Mouse (Mus musculus) spleen, adult 12 weeks (tissue): ENCODE measurements around the gene Mtmr11.
"Not testable (repeated sequence)": the region's sequence is repeated elsewhere in the genome, so short reads cannot be mapped to it uniquely, and the experiment has no call there.

Experiments
- DNase-seq: peaks from one replicate; pipeline ENCODE4 v3.0.0; 2022; ENCODE audit warnings: low spot score

The Mtmr11 gene

DNA sequence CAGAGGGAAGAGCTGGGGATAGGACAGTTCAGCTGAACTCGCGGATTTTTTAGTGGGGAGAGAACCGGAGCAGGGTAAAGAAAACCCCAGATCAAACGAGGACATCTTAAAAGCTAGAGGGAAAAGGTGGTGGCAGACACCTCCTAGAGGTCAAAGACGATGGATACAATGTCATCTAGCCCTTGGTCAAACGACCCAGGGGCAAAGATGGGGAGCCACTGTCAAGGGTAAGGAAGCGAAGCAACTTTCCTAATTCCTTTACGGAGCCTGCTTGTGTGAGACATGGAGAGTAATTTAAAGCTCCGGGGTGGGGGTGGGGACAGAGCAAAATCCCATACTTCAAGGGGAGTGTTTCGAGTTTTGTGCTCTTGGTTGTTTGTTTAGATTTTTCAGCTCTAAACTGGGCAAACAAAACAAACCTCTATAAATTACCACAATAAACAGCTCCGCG is 57.4 kb downstream of the Mtmr11 start:
- peak; percentile 35 for DNase-seq

DNA sequence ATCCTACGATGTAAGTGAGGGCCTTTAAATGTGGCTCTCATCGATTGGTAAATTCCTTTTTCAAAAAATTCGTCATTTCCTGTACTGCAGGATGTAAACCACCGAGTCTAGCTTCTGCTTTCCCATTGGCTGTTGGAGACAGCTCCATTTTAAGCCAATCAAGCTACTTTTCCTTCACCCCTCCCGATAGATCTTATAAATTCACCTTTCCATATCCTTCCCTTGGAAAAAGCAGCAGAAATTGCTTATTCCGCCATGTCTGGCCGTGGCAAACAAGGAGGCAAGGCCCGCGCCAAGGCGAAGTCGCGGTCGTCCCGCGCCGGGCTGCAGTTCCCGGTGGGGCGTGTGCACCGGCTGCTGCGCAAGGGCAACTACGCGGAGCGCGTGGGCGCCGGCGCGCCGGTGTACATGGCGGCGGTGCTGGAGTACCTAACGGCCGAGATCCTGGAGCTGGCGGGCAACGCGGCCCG is 57.9 kb downstream of the Mtmr11 start, which contains the start of the genes Bola1 and Hist2h2ab:
Gene Bola1, minus strand, starts transcription at position 49 of the 470 bp plus-strand sequence.
Gene Hist2h2ab, plus strand, starts transcription at position 205 of the 470 bp plus-strand sequence.
- DNase-seq = peak; percentile 78

DNA sequence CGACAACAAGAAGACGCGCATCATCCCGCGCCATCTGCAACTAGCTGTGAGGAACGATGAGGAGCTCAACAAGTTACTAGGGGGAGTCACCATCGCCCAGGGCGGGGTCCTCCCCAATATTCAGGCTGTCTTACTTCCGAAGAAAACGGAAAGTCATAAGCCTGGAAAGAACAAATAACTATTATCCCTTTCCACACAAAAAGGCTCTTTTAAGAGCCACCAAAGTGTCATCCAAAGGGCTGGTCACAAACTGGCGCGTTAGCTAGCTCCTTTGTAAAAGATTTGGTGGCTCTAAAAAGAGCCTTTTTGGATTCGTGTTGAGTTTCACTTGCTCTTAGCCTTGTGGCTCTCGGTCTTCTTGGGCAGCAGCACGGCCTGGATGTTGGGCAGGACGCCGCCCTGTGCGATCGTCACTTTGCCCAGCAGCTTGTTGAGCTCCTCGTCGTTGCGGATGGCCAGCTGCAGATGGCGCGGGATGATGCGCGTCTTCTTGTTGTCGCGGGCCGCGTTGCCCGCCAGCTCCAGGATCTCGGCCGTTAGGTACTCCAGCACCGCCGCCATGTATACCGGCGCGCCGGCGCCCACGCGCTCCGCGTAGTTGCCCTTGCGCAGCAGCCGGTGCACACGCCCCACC is 58.4 kb downstream of the Mtmr11 start:
- DNase-seq = not testable (repeated sequence)

GRCm38 (mm10) chr3:96220765-96221639 is 59.2 kb downstream of the Mtmr11 start, which contains the start of the genes Hist2h2ac and Hist2h2be:
Gene Hist2h2ac, minus strand, starts transcription at chr3:96220880.
Gene Hist2h2be, plus strand, starts transcription at chr3:96221119.
- DNase-seq = peak; percentile 87
